Mouse (Mus musculus): ENCODE measurements around the gene Tppp.
"Not testable (repeated sequence)": the region's sequence is repeated elsewhere in the genome, so short reads cannot be mapped to it uniquely, and the experiment has no call there.

The Tppp gene

DNA sequence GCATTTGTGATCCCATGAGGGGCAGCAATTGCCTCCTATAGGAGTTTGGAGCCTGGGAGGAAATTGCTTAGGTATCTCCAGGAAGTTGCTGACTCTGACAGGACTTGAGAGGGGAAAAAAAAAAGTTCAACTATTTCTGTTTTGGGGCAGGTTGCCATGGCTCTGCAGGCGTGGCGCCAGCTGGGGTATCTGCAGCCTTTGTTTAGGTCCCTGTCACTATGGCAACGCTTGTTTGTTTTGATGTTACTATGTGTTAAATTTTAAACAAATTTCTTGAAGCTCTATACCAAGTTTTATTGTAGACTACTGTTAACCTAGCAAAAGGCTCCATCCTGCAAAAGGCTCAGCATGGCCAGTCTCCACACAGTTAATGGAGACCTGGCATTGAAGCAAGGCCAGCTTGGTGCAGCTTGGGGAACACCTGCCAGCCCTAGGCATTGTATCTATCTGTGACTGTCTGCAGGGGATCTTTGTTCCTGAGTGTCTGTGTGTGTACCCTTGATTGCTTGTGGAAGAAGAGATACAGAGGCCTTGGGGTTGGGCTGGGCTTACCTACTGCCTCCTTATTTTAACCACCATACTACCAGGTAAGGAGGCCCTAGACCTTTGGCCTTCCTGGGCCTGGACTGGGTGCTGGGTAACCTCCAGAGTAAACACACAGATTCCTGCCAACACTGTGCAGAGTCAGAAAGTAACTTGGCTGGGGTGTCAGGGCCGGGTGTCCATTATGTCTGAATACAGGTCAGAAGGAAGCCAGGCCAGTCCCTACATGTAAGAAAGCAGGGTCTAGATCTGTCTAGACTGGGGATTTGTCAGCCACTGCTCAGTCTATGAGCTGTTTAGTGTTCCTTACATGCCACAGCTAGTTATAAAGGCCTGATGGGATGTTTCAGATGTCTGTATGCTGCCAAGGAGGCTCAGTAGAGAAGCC is 16.2 kb downstream of the Tppp start:
- DNase-seq (ENCODE audit: low read depth in 2 of 2, low spot score in 2 of 2) = peak; percentile 16 to 32

DNA sequence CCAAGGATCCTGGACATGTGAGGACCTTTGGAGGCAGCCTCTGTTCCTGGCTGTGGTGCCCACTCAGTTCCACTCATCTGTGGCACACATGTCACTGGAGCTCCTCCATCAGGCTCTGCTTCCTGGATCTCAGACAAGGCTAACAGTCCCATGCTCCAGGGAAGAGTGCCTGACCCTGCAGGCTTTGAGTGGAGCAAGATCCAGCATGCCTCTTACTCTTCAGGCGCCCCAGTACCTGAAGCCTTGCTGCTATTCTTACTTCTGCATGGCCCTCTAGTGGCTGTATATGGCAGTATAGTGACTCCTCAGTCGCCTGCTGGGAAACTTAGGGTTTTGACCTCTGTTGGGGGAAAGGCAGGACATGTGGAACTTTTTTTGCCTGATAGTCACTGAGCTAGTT is 17.0 kb downstream of the Tppp start:
- DNase-seq (ENCODE audit: low read depth in 2 of 2, low spot score in 2 of 2) = peak in 1 of 2 experiments; percentile 17

DNA sequence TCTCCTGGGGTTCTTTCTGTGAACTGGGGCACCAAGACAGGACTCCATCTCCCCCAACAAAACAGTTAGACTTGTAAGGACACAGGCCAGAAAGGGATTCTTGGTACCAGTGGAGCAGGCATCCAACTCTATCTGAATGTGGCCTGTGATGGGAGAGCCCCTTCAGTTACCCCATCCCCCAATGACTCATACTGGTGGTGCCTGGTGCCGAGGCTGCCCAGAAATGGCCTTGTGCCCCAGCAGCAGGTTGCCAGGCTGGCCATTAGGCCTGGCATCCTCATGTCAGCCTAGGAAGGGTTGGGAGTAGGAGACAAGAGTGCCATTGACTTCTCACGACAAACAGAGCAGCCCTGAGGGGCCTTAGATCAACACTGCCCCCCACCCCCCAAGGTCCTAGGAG is 18.9 kb downstream of the Tppp start:
- DNase-seq (ENCODE audit: low read depth in 2 of 2, low spot score in 2 of 2) = no peak

- no peak for DNase-seq (ENCODE audit: low read depth in 2 of 2, low spot score in 2 of 2)
Measured at GRCm38 (mm10) chr13:74029013-74029412, 19.8 kb downstream of the Tppp start.

GRCm38 (mm10) chr13:74030691-74031090 is 21.5 kb downstream of the Tppp start:
- DNase-seq (ENCODE audit: low read depth in 2 of 2, low spot score in 2 of 2) = no peak

- no peak for DNase-seq (ENCODE audit: low read depth in 2 of 2, low spot score in 2 of 2)
Measured at GRCm38 (mm10) chr13:74031133-74031532, 21.9 kb downstream of the Tppp start.

DNA sequence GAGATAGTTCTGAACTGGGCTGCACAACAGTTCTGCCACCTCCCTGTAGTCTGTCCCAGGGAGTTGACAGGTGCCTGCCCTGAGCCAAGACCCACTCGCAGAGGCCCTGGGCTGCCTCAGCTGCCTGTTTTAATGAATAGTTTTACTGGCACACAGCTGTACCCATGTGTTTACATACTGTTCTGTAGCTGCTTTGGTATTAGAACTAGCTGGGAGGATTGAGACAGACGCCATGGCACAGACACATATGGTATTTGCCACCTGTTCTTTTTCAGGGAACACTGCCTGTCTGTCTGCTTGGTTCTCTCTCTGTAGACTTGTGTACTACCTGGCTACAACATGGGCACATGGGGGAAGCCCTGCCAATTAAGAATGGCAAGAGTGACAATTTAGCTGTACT is 25.5 kb downstream of the Tppp start:
- no peak for DNase-seq (ENCODE audit: low read depth in 2 of 2, low spot score in 2 of 2)

DNA sequence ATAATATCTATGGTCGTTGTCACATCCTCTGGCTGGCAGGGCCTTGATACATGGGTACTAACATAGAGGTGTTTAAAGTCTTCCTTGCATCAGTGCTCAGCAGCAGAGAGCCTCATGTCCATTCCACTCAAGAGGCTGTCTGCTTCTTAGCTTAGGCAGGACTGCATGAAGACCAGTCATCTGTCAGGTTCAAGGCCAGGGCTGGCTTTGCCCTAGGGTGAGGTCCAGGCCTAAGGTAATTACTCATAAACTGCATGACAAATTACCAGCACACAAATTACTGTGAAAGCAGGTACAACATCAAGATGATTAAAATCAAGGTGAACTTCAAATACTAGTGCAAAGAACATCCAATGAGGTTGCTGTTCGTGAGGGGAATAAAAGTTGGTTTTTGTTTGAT is 26.6 kb downstream of the Tppp start:
- no peak for DNase-seq (ENCODE audit: low read depth in 2 of 2, low spot score in 2 of 2)

GRCm38 (mm10) chr13:74039926-74040325 is 30.7 kb downstream of the Tppp start:
- DNase-seq (ENCODE audit: low read depth in 2 of 2, low spot score in 2 of 2) = no peak

- no peak for DNase-seq (ENCODE audit: low read depth in 2 of 2, low spot score in 2 of 2)
Measured at GRCm38 (mm10) chr13:74056194-74056593, 47.0 kb downstream of the Tppp start.

GRCm38 (mm10) chr13:74058081-74058480 is 48.9 kb downstream of the Tppp start:
- no peak for DNase-seq (ENCODE audit: low read depth in 2 of 2, low spot score in 2 of 2)

- DNase-seq (ENCODE audit: low read depth in 2 of 2, low spot score in 2 of 2) = peak; percentile 84 to 89
Measured at GRCm38 (mm10) chr13:74061613-74062377, 52.6 kb downstream of the Tppp start, which contains the start of gene Cep72. Gene Cep72, minus strand, starts transcription at chr13:74062299.

DNA sequence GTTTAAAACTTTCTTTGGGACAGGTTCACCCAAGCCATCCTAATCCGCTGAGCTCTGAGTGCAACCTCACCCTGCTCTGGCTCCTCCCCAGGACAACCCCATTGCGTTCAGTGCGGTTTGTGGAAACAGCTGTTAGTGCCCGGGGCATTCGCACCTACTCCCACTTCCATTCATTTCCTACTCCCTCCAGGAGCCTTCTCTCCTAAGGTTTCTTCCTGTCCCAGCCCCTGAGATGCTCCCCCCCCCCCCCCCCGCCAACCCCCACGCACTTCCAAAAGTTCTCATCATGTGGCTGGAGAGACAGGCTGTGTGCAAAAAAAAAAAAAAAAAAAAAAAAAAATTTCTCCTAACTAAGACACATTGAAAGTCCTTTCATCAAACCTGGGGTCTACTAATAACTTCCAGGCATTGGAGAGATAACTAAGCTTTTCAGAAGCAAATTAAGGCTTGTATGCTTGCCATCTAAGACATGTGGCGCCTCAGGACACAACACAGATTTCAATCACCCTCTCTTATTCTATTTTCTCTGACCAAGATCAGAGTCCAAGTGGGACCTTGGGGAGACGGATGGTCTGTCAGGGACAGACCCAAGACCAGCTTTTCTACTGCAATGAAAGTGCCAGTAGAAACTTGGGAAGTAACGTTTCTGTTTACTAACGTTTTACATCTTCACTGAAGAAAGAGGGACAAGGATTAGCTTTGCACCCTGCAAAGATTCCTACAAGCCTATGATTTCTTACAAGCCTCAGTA is 53.3 kb downstream of the Tppp start:
- DNase-seq (ENCODE audit: low read depth in 2 of 2, low spot score in 2 of 2) = no peak

GRCm38 (mm10) chr13:74063340-74064050 is 54.3 kb downstream of the Tppp start:
- DNase-seq (ENCODE audit: low read depth in 2 of 2, low spot score in 2 of 2) = no peak

DNA sequence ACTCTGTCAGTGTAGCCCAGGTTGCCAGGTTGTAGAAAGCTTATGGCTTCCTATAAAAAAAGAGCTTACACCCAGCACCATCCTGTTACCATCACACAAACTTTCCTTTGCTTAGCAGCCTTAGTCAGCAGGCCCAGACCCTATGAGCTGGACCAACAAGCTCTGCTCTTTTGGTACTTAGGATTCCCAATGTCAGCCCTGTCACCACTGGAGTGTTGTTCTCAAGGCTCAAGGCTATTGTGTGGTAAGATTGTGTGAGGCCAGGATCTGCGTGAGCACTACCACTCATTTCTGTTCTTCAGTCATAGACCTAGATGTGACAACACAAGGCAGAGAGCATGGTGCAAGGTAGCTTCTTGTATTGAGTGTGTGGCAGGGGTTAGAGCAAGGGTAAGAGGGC is 57.4 kb downstream of the Tppp start:
- DNase-seq (ENCODE audit: low read depth in 2 of 2, low spot score in 2 of 2) = no peak

DNA sequence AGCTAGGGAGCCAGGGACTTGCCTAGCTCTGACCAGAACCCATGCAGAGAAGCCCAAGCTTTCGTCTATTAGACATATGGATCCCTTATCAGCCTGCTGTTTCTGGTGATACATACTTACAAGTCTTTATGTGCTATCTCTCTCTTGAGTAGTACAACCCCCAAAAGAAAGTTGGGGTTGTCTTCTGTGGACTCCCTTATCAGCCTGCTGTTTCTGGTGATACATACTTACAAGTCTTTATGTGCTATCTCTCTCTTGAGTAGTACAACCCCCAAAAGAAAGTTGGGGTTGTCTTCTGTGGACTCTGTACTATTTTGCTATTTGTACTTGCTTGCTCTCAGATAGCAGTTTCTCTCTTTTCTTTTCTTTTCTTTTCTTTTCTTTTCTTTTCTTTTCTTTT is 62.0 kb downstream of the Tppp start:
- DNase-seq (ENCODE audit: low read depth in 2 of 2, low spot score in 2 of 2) = not testable (repeated sequence)

GRCm38 (mm10) chr13:74071714-74072113 is 62.5 kb downstream of the Tppp start:
- DNase-seq (ENCODE audit: low read depth in 2 of 2, low spot score in 2 of 2) = no peak

- no peak for DNase-seq (ENCODE audit: low read depth in 2 of 2, low spot score in 2 of 2)
Measured at GRCm38 (mm10) chr13:74073369-74073768, 64.2 kb downstream of the Tppp start.
